Mouse (Mus musculus) mesoderm, embryonic 11.5 days (tissue): ENCODE measurements around the gene Katnbl1.
A peak's percentile ranks its signal among the peaks of the same experiment; 100 is the strongest.

Source experiments
- DNase-seq: peaks from one replicate; pipeline ENCODE4 v3.0.0-alpha.2; 2012; ENCODE audit warnings: low read depth, low spot score

Gene Katnbl1

GRCm38 (mm10) chr2:112378973-112379898 lies at the start of gene Katnbl1:
Gene Katnbl1 (plus strand): TSS chr2:112379211.
- DNase-seq, result peak; percentile 94

- DNase-seq, result no peak
These were observed 46.7 kb upstream of the Katnbl1 start for GRCm38 (mm10) chr2:112332051-112332898.

GRCm38 (mm10) chr2:112337211-112337610 lies 41.8 kb upstream of the Katnbl1 start:
- DNase-seq, result no peak

GRCm38 (mm10) chr2:112339736-112340135 lies 39.3 kb upstream of the Katnbl1 start:
- DNase-seq, result no peak

GRCm38 (mm10) chr2:112341117-112341516 lies 37.9 kb upstream of the Katnbl1 start:
- no peak for DNase-seq

- no peak for DNase-seq
These were observed 30.8 kb upstream of the Katnbl1 start for GRCm38 (mm10) chr2:112348246-112348645.

- no peak for DNase-seq
These were observed 25.1 kb upstream of the Katnbl1 start for GRCm38 (mm10) chr2:112353685-112354455.

GRCm38 (mm10) chr2:112359611-112360010 lies 19.4 kb upstream of the Katnbl1 start:
- DNase-seq, result no peak

GRCm38 (mm10) chr2:112360012-112360780 lies 18.8 kb upstream of the Katnbl1 start:
- DNase-seq, result no peak

- DNase-seq, result no peak
These were observed 18.2 kb upstream of the Katnbl1 start for GRCm38 (mm10) chr2:112360781-112361169.

- no peak for DNase-seq
These were observed 11.8 kb upstream of the Katnbl1 start for GRCm38 (mm10) chr2:112367222-112367621.

GRCm38 (mm10) chr2:112367726-112368673 lies 11.0 kb upstream of the Katnbl1 start, which contains the start of gene Emc4:
Gene Emc4 (minus strand): TSS chr2:112368027.
- DNase-seq, result peak; percentile 93

GRCm38 (mm10) chr2:112369941-112370340 lies 9.1 kb upstream of the Katnbl1 start:
- DNase-seq, result no peak

- no peak for DNase-seq
These were observed 5.9 kb upstream of the Katnbl1 start for GRCm38 (mm10) chr2:112373141-112373540.

GRCm38 (mm10) chr2:112374610-112375009 lies 4.4 kb upstream of the Katnbl1 start:
- no peak for DNase-seq

GRCm38 (mm10) chr2:112380131-112380530 lies 1.1 kb downstream of the Katnbl1 start:
- no peak for DNase-seq

GRCm38 (mm10) chr2:112381219-112381618 lies 2.2 kb downstream of the Katnbl1 start:
- no peak for DNase-seq

- no peak for DNase-seq
These were observed 11.8 kb downstream of the Katnbl1 start for GRCm38 (mm10) chr2:112390843-112391242.

- DNase-seq, result no peak
These were observed 12.5 kb downstream of the Katnbl1 start for GRCm38 (mm10) chr2:112391346-112392000.
